Mouse (Mus musculus) limb, embryonic 13.5 days (tissue): ENCODE measurements at regions not wholly inside any gene's neighbourhood (a gene's known extent, or its start where the extent isn't known, plus 50 kb on each side); places are given as distances from the start of the nearest gene placed in this dataset.

Experiments
- ATAC-seq: fragments of 200-750 bp; cut with Nextera tagmentation; 2 replicates; pipeline ENCODE4 v1.8.0; 2017; ENCODE audit warnings: low read depth, moderate number of reproducible peaks, moderate TSS enrichment; ENCODE audit not compliant: low FRiP score
- H3K27ac ChIP-seq: fragments of 300-500 bp; sonication (generic); 2 replicates; pipeline ENCODE4 v1.5.1; 2015; ENCODE audit warnings: inconsistent platforms, mild to moderate bottlenecking, moderate library complexity
- H3K27me3 ChIP-seq: fragments of 300-500 bp; sonication (generic); 2 replicates; pipeline ENCODE4 v1.6.1; 2015; ENCODE audit warnings: mild to moderate bottlenecking, inconsistent platforms
- H3K36me3 ChIP-seq: fragments of 300-500 bp; sonication (generic); 2 replicates; pipeline ENCODE4 v1.6.1; 2015; ENCODE audit warnings: inconsistent platforms, mild to moderate bottlenecking, moderate library complexity
- H3K4me1 ChIP-seq: fragments of 300-500 bp; sonication (generic); 2 replicates; pipeline ENCODE4 v1.6.1; 2015; ENCODE audit warnings: inconsistent platforms
- H3K4me2 ChIP-seq: fragments of 300-500 bp; sonication (generic); replicated peaks from 2 replicates; pipeline ENCODE4 v1.6.1; 2015; ENCODE audit warnings: inconsistent platforms, mild to moderate bottlenecking, moderate library complexity
- H3K4me3 ChIP-seq: fragments of 300-500 bp; sonication (generic); 2 replicates; pipeline ENCODE4 v1.5.1; 2015; ENCODE audit warnings: moderate library complexity, mild to moderate bottlenecking, inconsistent platforms
- H3K9ac ChIP-seq: fragments of 300-500 bp; sonication (generic); 2 replicates; pipeline ENCODE4 v1.6.1; 2015; ENCODE audit warnings: mild to moderate bottlenecking, inconsistent platforms
- H3K9me3 ChIP-seq: fragments of 300-500 bp; sonication (generic); 2 replicates; pipeline ENCODE4 v1.6.1; 2016; ENCODE audit warnings: inconsistent platforms
- WGBS: fragments of 180-500 bp; shearing (Covaris S2); methylation state at CpG from one replicate; pipeline ENCODE4 v1.1.7; 2015; 5-methylcytosine and 5-hydroxymethylcytosine counted together

GRCm38 (mm10) chr9:118204456-118204855 is 54.5 kb upstream of the Cmc1 start:
- Histone ChIP-seq H3K4me2 (no peak overlapping the region), H3K9me3 (no peaks in the 10 kb centered on the region), H3K4me3 (no peak overlapping the region), H3K27me3 (no peaks in the 10 kb centered on the region), H3K36me3 (no peaks in the 10 kb centered on the region), H3K9ac (no peak overlapping the region), H3K27ac (no peak overlapping the region), H3K4me1 (no peaks in the 10 kb centered on the region)
- 85% methylated on average over 9 of the region's 9 CpGs for WGBS
- ATAC-seq = no peak

GRCm38 (mm10) chr9:118206483-118206882 is 56.5 kb upstream of the Cmc1 start:
- no peaks in the 10 kb centered on the region for H3K27me3 ChIP-seq
- no peak for ATAC-seq
- H3K27ac ChIP-seq = no peak overlapping the region
- H3K4me1 ChIP-seq = no peaks in the 10 kb centered on the region
- H3K4me3 ChIP-seq = no peak overlapping the region
- H3K9me3 ChIP-seq = no peaks in the 10 kb centered on the region
- no peak overlapping the region for H3K9ac ChIP-seq
- WGBS = 86% methylated on average over 7 of the region's 7 CpGs
- no peak overlapping the region for H3K4me2 ChIP-seq
- H3K36me3 ChIP-seq = no peaks in the 10 kb centered on the region

GRCm38 (mm10) chr9:118219696-118220095 is 69.7 kb upstream of the Cmc1 start:
- H3K4me2 ChIP-seq = no peak overlapping the region
- no peak overlapping the region for H3K4me3 ChIP-seq
- WGBS = 91% methylated on average over 5 of the region's 5 CpGs
- no peaks in the 10 kb centered on the region for H3K9me3 ChIP-seq
- no peak overlapping the region for H3K27ac ChIP-seq
- no peaks in the 10 kb centered on the region for H3K4me1 ChIP-seq
- no peak for ATAC-seq
- H3K27me3 ChIP-seq = no peaks in the 10 kb centered on the region
- H3K9ac ChIP-seq = no peak overlapping the region
- no peaks in the 10 kb centered on the region for H3K36me3 ChIP-seq

GRCm38 (mm10) chr9:118221186-118221585 is 71.2 kb upstream of the Cmc1 start:
- H3K4me1 ChIP-seq = no peaks in the 10 kb centered on the region
- WGBS = 85% methylated on average over 14 of the region's 14 CpGs
- ATAC-seq = no peak
- H3K9me3 ChIP-seq = no peaks in the 10 kb centered on the region
- no peak overlapping the region for H3K27ac ChIP-seq
- no peaks in the 10 kb centered on the region for H3K36me3 ChIP-seq
- H3K4me2 ChIP-seq = no peak overlapping the region
- H3K27me3 ChIP-seq = no peaks in the 10 kb centered on the region
- H3K9ac ChIP-seq = no peak overlapping the region
- no peak overlapping the region for H3K4me3 ChIP-seq

GRCm38 (mm10) chr9:118227401-118228061 is 77.6 kb upstream of the Cmc1 start:
- WGBS = 57% methylated on average over 23 of the region's 23 CpGs
- no peak for ATAC-seq
- Histone ChIP-seq H3K27me3 (no peaks in the 10 kb centered on the region), H3K4me1 (no peaks in the 10 kb centered on the region), H3K4me2 (no peak overlapping the region), H3K9ac (no peak overlapping the region), H3K36me3 (no peaks in the 10 kb centered on the region), H3K4me3 (no peak overlapping the region), H3K27ac (no peak overlapping the region), H3K9me3 (no peaks in the 10 kb centered on the region)

GRCm38 (mm10) chr9:118228691-118229427 is 78.9 kb upstream of the Cmc1 start:
- WGBS = 65% methylated on average over 19 of the region's 19 CpGs
- H3K9me3 ChIP-seq = no peaks in the 10 kb centered on the region
- no peak overlapping the region for H3K4me3 ChIP-seq
- H3K27me3 ChIP-seq = no peaks in the 10 kb centered on the region
- H3K27ac ChIP-seq = no peak overlapping the region
- no peak for ATAC-seq
- H3K4me2 ChIP-seq = no peak overlapping the region
- H3K36me3 ChIP-seq = no peaks in the 10 kb centered on the region
- no peaks in the 10 kb centered on the region for H3K4me1 ChIP-seq
- H3K9ac ChIP-seq = no peak overlapping the region

GRCm38 (mm10) chr9:118240711-118241110 is 90.7 kb upstream of the Cmc1 start:
- no peak overlapping the region for H3K4me2 ChIP-seq
- no peak overlapping the region for H3K9ac ChIP-seq
- ATAC-seq = no peak
- H3K36me3 ChIP-seq = no peaks in the 10 kb centered on the region
- H3K4me3 ChIP-seq = no peak overlapping the region
- WGBS = 47% methylated on average over 4 of the region's 4 CpGs
- peaks cover 10% of the 10 kb centered on the region; the same call in 1 of the 2 replicates for H3K4me1 ChIP-seq
- H3K9me3 ChIP-seq = no peaks in the 10 kb centered on the region
- no peak overlapping the region for H3K27ac ChIP-seq
- no peaks in the 10 kb centered on the region for H3K27me3 ChIP-seq

GRCm38 (mm10) chr9:118246820-118247628 is 97.0 kb upstream of the Cmc1 start:
- 40% methylated on average over 15 of the region's 15 CpGs for WGBS
- no peaks in the 10 kb centered on the region for H3K27me3 ChIP-seq
- H3K4me3 ChIP-seq = no peak overlapping the region
- ATAC-seq = no peak
- no peak overlapping the region for H3K4me2 ChIP-seq
- no peak overlapping the region for H3K9ac ChIP-seq
- H3K4me1 ChIP-seq = peaks cover 17% of the 10 kb centered on the region
- H3K9me3 ChIP-seq = no peaks in the 10 kb centered on the region
- no peaks in the 10 kb centered on the region for H3K36me3 ChIP-seq
- H3K27ac ChIP-seq = no peak overlapping the region

- no peaks in the 10 kb centered on the region for H3K27me3 ChIP-seq
- H3K9me3 ChIP-seq = no peaks in the 10 kb centered on the region
- no peaks in the 10 kb centered on the region for H3K36me3 ChIP-seq
- no peak for ATAC-seq
- H3K4me3 ChIP-seq = no peak overlapping the region
- peaks cover 6% of the 10 kb centered on the region; the same call in 1 of the 2 replicates for H3K4me1 ChIP-seq
- no peak overlapping the region for H3K4me2 ChIP-seq
- H3K27ac ChIP-seq = no peak overlapping the region
- H3K9ac ChIP-seq = no peak overlapping the region
These were observed 103.9 kb upstream of the Cmc1 start for GRCm38 (mm10) chr9:118253829-118254228.

GRCm38 (mm10) chr9:118255200-118255733 is 105.3 kb upstream of the Cmc1 start:
- 53% methylated on average over 9 of the region's 9 CpGs for WGBS
- no peak overlapping the region for H3K4me3 ChIP-seq
- ATAC-seq = no peak

GRCm38 (mm10) chr9:118255751-118256266 is 105.8 kb upstream of the Cmc1 start:
- Histone ChIP-seq H3K36me3 (no peaks in the 10 kb centered on the region), H3K4me1 (peaks cover 6% of the 10 kb centered on the region; the same call in 1 of the 2 replicates), H3K4me2 (no peak overlapping the region), H3K9ac (no peak overlapping the region), H3K27me3 (no peaks in the 10 kb centered on the region), H3K9me3 (no peaks in the 10 kb centered on the region), H3K27ac (no peak overlapping the region), H3K4me3 (no peak overlapping the region)
- WGBS = 18% methylated on average over 11 of the region's 11 CpGs
- ATAC-seq = no peak

More at GRCm38 (mm10) chr9:118255200-118255733, 105.3 kb upstream of the Cmc1 start:
- H3K36me3 ChIP-seq = no peaks in the 10 kb centered on the region
- H3K9ac ChIP-seq = no peak overlapping the region
- H3K4me2 ChIP-seq = no peak overlapping the region
- no peaks in the 10 kb centered on the region for H3K27me3 ChIP-seq
- H3K27ac ChIP-seq = no peak overlapping the region
- no peaks in the 10 kb centered on the region for H3K9me3 ChIP-seq
- H3K4me1 ChIP-seq = peaks cover 6% of the 10 kb centered on the region; the same call in 1 of the 2 replicates

GRCm38 (mm10) chr9:118266298-118266697 is 116.3 kb upstream of the Cmc1 start:
- no peaks in the 10 kb centered on the region for H3K9me3 ChIP-seq
- H3K4me1 ChIP-seq = no peaks in the 10 kb centered on the region
- no peak overlapping the region for H3K9ac ChIP-seq
- no peaks in the 10 kb centered on the region for H3K36me3 ChIP-seq
- ATAC-seq = no peak
- H3K4me3 ChIP-seq = no peak overlapping the region
- no peak overlapping the region for H3K4me2 ChIP-seq
- 57% methylated on average over 5 of the region's 5 CpGs for WGBS
- H3K27ac ChIP-seq = no peak overlapping the region
- H3K27me3 ChIP-seq = no peaks in the 10 kb centered on the region
